Mouse (Mus musculus): ENCODE data around the gene Phc3.

- TF ChIP-seq CTCF (IDR thresholded peaks at IDR 0.05; ENCODE audit: control insufficient read depth, insufficient read depth, insufficient read length) (no peak), MYOG (IDR thresholded peaks at IDR 0.05; ENCODE audit: control insufficient read depth, extremely low read depth, insufficient read length) (no peak)
Observed at GRCm38 (mm10) chr3:30868625-30869024, 100.6 kb downstream of the Phc3 start.

All from C2C12 (cell line).